Mouse (Mus musculus): ENCODE measurements at regions not wholly inside any gene's neighbourhood (a gene's known extent, or its start where the extent isn't known, plus 50 kb on each side); places are given as distances from the start of the nearest gene placed in this dataset.

DNA sequence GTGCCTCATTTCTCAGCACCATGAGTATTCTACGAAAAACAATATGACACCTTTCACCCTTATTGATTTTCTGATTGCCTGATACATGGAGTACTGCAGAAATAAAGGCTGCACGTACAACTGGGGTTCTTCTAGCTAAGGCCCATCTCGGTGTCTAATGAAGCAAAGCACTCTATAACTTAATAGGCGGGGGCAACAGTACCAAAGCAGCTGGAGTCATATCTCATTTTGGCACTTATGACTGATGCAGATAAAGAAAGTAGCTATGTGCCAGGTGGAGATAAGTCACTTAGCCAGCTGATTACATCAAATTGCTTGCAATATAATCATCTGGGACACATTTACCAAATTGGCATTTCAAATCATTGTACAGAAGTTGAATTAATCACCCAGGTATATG, 73.0 kb upstream of the Lin7a start:
- no peak for DNase-seq

DNA sequence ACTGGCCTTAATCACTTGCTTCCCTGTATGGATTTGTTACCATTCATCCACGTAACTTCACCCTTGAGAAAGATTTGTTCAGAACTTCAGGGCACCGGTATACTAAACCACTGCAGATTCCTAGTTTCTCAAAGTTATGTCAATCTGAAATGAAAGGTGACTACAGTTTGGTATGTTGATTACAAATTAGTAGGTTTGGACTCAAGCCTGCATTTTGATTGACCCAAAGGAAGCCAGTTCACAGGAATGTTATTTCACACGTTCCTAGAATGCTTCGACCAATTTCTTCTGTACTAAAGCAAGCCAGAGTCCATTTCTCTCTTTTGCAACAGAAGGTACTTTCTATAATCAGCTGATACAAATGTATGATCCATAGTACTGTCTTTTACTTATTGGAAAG, 70.4 kb upstream of the Lin7a start:
- no peak for DNase-seq

DNA sequence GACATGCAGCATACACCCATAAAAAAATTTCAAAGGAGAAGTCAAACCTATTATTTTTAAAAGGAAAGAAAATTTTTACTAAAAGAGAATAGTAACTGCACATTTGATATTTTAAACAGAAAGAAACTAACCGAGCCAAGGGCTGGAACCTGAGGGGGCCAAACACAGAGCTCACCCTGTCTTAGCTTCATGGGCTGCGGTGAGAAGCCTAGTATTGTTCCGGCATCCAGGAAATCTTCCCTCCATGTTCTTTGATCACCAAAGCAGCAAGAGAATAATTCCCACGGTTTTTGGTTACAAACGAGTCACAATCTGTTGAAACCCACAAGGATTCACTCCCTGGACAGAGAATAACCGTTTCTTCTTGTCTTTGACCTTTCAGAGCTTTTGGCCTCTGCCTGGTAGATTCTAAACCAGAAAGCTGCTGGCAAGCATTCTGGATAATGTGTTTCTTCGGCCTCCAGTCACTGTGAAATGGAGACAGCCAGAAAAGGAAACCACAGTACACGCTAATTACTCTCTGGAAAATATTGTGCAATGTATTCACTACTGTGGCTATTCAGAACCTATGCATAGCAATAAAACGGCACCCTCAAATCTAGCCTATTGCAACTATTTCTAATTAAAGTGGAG, 66.3 kb upstream of the Lin7a start:
- DNase-seq, result peak; percentile 20

DNA sequence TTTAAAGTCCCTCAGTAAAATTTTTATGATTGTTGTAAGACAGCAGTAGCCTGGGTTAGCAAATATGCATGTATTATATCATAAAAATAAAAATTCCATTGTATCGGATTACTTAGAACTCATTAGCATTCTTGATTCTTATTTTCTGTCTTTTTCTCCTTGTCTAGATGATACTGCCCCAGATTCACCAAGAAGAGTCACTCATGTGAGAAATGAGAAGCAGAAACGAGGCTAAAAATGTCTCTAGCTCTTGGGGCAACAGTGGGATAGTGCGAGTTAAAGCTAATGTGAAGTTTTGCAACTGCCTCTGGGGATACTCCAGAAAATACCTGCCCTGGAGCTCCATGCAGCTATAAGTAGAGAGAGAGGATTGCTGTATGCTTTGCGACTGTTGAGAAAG, 61.6 kb upstream of the Lin7a start:
- DNase-seq, result no peak

DNA sequence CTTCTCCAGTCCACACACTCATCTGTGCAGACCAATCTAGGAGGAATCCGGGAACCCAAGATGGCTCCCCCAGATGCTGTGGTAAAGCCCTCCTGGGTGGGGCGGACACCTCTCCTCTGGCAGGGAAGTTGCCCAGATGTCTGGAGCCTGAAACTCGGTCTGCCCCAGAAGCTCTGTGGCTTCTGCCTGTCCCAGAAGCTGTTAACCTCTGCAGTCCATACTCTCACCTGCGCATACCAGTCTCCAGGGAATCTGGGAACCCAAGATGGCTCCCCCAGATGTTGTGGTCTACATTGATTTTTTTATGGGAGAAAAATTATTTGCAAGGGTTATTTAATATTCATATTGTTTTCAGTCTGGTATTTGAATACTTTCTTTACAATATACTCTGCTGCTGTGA, 58.4 kb upstream of the Lin7a start:
- no peak for DNase-seq

DNA sequence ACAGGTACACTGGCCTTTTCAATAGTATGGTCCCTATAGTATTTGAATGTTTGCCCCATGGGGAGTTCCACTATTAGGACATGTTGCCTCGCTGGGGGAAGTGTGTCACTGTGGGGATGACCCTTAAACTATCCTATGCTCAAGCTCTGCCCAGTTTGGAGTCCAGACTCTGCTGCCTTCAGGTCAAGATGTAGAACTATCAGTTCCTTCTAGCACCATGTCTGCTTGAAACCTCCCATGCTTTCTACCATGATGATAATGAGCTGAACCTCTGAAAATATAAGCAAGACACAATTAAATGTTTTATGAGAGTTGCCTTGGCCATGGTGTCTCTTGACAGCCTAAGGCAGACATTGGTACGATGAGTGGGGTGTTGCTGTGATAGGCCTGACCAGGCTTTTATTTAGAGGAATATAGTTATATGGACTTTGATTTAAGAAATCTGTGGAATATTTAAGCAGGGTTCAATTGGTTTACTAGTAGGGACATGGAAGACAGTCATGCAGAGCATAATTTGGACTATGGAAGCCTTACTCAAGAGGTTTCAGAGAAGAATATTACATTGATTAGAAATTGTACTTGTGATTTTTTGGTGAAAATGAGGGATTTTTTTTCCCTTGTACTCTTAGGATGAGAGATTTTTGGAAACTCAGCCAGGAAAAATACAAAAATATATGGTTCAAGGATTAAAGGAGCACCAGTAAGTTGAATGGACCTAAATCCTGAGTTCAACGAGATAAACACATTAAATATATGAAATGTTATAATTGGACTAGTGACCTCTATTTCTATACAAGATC, 57.7 kb upstream of the Lin7a start:
- DNase-seq, result no peak

DNA sequence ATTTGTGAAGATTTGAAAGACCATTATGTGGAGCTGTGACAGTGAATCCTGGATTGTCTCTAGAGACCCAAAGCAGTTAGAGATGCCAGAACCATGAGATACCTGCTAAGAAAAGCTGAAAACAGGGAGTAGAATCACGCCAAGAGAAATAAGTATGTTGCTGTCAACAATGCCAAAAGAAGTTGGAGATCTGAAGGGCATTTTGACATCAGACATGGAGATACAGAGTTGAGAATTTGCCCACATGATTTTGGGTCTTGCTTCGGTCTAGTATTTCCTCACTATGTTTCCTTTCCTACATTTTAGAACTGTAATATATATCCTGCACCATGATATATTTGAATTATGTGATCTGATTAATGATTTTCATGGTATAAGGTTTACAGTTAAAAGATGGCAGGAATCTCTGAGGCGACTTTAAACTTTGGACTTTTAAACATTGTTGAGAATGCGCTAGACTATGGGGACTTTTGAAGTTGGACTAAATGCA, 56.7 kb upstream of the Lin7a start:
- no peak for DNase-seq

DNA sequence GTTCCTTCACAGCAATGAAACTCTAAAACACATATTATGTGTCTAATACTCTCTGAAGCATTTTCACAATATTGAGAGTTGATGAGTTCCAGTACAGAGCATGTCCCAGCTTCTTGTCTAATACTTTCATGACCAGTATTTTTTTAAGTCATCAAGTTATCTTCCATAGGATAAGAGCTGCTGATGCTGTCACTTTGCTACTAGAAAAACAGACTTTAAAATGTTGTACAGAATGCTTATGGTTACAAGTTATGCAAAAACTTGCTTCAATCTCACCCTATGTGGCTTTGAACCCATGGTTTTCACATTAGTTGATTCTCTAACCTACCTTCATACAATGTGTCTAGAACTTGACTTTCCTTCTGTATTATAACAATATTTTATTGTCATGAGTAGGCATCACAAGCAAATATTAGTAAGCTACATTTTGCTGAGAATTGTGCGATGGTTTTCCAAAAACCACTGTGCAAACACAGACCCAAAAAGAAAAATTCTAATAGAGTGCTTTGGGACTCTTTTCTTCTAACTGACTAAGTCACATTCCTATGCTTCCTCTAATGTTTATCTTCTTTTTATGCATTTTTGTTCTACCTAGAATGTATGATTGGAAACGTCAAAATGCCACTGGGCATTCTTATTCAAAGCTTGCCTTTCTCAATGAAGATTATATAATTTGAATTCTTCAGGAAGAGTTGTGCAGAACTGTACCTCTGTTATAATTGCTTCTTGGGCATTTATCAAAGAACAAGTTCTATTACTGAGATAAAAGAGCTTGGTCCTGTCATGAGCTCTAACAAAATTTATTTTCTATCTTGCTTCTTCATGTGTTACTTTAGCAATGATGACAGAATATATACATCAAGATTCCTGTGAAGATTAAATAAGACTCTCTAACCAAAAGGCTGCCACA, 55.6 kb upstream of the Lin7a start:
- DNase-seq, result no peak

DNA sequence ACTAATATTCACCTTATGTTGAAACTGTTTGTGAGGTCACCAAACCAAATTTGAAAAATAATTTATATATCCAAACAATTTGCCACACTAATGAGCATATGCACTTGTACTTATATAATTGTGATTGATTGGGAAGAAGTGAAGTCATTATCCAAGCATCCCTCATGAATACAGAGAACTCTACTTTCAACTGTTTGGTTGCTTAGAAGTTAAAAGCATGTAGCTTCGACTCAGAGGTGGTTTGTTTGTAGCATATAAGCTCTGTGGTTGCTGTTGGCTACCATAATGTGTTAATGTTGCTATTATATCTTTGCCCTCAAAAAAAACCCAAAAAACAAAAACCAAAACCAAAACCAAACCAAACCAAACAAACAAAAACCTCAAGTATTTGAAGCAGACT, 54.7 kb upstream of the Lin7a start:
- DNase-seq, result no peak

DNA sequence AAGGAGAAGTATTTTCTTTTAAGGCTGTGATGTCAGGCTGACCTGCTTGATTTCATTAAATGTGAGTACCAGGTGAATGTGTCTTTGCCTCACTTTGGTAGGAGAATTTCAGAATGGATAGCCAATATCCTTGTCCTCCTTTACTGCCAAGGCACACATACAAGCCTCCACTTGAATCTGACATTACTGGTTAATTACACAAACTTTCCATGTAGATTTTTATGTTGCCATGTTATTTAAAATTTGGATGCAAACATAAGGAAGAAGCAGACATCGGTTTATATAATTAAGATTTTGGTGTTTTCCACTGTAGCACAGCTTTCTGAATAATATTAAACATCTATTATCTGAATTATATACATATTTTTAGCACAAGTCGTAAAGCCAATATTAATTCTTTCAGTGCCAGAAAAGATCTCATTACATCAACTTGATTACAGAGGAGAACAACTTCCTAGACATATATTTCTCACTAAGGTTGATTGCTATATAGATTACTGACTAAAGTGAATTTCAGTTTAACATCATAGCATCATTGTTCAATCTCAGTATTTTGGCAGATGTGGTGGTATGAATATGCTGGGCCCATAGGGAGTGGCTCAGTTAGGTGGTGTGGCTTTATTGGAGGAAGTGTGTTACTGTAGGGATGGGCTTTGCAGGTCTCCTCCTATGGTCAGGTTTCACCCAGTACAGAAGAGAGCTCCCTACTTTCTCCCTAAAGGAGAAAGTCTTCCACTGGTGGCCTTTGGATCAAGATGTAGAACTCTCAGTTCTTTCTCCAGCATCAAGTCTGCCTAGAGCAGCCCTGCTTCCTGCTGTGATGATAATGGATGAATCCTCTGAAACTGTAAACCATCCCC, 53.9 kb upstream of the Lin7a start:
- no peak for DNase-seq

DNA sequence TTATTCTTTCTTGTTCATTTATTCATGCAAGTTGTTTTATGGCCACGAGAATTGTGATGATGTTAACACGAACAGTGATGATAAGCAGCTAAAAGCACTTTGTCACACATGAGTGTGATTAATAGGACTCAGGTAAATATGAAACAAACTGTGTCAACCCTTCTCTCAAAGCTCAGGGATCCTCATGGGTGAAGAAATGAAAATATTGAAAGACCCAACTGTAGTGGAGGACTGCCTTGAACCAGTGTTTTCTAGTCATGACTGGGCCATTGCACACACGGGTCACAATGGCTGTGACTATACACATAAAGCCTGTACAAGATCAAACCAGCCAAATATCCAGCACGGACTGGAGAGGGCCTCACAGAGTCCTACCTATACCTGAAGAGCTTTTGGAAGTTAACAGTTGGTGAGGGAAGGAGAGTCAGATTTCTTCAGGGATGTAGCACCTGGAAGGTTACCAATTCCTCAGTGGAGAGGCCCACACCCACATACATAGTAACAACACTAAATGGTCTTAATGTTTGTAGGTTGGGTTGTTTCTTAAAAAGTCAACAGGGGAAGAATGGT, 52.5 kb upstream of the Lin7a start:
- DNase-seq, result no peak

DNA sequence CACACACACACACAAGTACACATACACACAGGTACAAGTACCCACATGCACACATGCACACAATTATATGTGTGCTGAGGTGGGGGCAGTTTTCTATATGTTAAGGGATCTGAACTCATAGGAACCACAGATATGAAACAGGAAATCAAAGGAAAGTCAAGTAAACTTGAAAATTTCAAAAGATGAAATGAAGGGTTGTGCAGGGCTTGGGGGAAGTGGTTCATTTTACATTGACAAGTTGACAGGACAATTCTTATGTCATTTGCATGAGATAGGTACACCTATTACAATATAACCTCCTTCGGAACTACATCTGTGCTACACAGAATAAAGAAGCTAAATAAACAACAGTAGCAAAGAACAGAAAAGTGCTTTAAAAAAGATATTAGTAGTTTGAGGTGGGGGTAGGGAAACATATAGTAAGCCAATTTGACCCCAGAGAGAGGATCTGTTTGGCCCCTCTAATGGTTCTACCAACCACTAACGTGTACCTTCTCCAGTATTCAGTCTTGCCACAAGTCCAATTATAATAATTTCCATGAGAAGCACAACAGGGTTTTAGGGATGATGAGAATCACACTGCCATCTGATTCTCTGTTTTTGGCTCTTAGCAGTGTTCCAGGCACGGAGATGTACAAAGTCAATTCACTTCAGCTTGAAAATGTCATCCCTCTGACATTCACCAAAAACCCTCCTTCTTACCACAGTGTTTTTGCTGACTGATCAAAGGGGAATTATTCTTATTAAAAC, 51.7 kb upstream of the Lin7a start:
- no peak for DNase-seq

DNA sequence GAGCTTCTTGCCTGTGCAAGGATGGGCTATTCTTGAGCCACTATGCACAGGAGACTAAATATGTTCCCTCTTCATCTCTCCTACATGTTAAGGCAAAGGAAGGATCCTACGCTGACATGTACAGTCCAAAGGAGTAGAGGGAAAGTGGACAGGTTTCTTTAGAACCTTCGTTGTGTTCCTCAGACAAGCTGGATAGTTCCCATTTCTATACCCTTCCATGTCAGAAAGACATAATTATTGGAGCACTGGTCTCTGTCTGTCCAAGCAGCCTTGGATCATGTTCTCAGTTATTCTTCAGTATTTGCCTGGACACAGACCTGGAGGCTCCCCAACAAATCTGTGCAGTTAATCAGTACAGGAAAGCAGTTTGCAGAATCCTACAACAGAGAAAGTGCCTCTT, 51.0 kb upstream of the Lin7a start:
- DNase-seq, result no peak

DNA sequence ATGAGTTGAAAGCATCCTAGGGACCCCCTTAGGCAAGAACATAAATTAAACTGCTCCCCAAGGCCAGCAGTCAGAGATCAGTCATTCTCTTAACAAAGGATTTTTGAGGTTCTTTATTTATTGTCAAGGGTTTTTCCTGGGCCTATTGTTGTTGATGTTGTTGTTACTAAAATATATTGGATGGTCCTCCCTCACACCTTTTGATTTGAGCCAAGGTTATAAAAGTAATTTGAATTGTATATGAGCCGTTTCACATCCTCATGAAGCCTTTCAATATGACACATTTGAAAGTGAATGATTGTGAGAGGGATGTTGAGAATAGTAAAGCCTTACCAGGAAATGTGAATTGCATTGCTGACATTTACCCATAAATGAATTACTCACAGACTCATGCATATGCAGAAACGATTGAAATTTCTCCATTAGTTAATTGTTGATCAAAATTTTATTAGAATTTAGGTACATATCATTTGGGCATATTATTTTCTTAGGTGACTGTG, 50.3 kb upstream of the Lin7a start:
- DNase-seq, result no peak
